Mouse (Mus musculus) MEL (cell line): ENCODE results near the gene Cdc123. TPM values are rescaled to one million over a fixed set of nuclear protein-coding genes. Genes with fewer than 3 reads are reported as not detected.

Experiments used
- DNase-seq: peaks from one replicate; pipeline ENCODE4 v3.0.0; 2011; ENCODE audit warnings: low read depth, low spot score
- H3K27ac ChIP-seq: 2 replicates; pipeline ENCODE4 v1.5.1; 2012; ENCODE audit warnings: low read depth, mild to moderate bottlenecking, control low read depth, low read length, moderate library complexity; ENCODE audit not compliant: control insufficient read depth
- H3K27me3 ChIP-seq, 2 experiments: fragments of 150-350 bp in 1 of 2; sonication (generic) in 1 of 2; 2 replicates each; pipeline ENCODE4 v1.6.1; 2012; ENCODE audit warnings: low read length in 2 of 2, mild to moderate bottlenecking in 2 of 2, improper control_type of control experiment in 1 of 2, moderate library complexity in 1 of 2; ENCODE audit not compliant: insufficient read depth in 2 of 2, control insufficient read depth in 1 of 2
- H3K36me3 ChIP-seq, 2 experiments: 2 replicates each; pipeline ENCODE4 v1.6.1; 2012 to 2014; ENCODE audit warnings: low read length in 2 of 2, improper control_type of control experiment in 1 of 2, inconsistent platforms in 1 of 2, mild to moderate bottlenecking in 1 of 2; ENCODE audit not compliant: insufficient read depth in 2 of 2, control insufficient read depth in 1 of 2
- H3K4me1 ChIP-seq, 2 experiments: fragments of 150-350 bp in 1 of 2; sonication (generic) in 1 of 2; 2 replicates each; pipeline ENCODE4 v1.6.1; 2012; ENCODE audit warnings: low read length in 2 of 2, improper control_type of control experiment in 1 of 2, mild to moderate bottlenecking in 1 of 2; ENCODE audit not compliant: insufficient read depth in 2 of 2, control insufficient read depth in 1 of 2
- H3K4me3 ChIP-seq, 2 experiments: fragments of 150-350 bp in 1 of 2; sonication (generic) in 1 of 2; 2 replicates each; pipeline ENCODE4 v1.5.1; 2012; ENCODE audit warnings: low read depth in 2 of 2, low read length in 2 of 2, mild to moderate bottlenecking in 2 of 2, moderate library complexity in 2 of 2, control low read depth in 1 of 2, improper control_type of control experiment in 1 of 2; ENCODE audit not compliant: control insufficient read depth in 1 of 2, insufficient read depth in 1 of 2
- H3K79me2 ChIP-seq: 2 replicates; pipeline ENCODE4 v1.6.1; 2012; ENCODE audit warnings: mild to moderate bottlenecking, low read length, moderate library complexity; ENCODE audit not compliant: control insufficient read depth, poor library complexity, insufficient read depth
- H3K9ac ChIP-seq: 2 replicates; pipeline ENCODE4 v1.6.1; 2012; ENCODE audit warnings: low read depth, mild to moderate bottlenecking, control low read depth, low read length, moderate library complexity; ENCODE audit not compliant: control insufficient read depth, poor library complexity, severe bottlenecking
- H3K9me3 ChIP-seq: fragments of 150-350 bp; sonication (generic); replicated peaks from 2 replicates; pipeline ENCODE4 v1.6.1; 2012; ENCODE audit warnings: mild to moderate bottlenecking, low read length, improper control_type of control experiment, moderate library complexity; ENCODE audit not compliant: insufficient read depth
- BHLHE40 ChIP-seq: IDR thresholded peaks from 2 replicates; pipeline ENCODE4 v1.6.1; 2012; ENCODE audit warnings: low read depth, mild to moderate bottlenecking, inconsistent platforms, low read length, improper control_type of control experiment, borderline replicate concordance
- CHD1 ChIP-seq: IDR thresholded peaks from 2 replicates; pipeline ENCODE4 v1.6.1; 2012; ENCODE audit warnings: low read depth, mild to moderate bottlenecking, inconsistent platforms, low read length, improper control_type of control experiment
- CHD2 ChIP-seq: IDR thresholded peaks from 2 replicates; pipeline ENCODE4 v1.6.1; 2011; ENCODE audit warnings: low read length, improper control_type of control experiment
- CTCF ChIP-seq, 3 experiments: IDR thresholded peaks in 2 of 3; conservative IDR thresholded peaks in 1 of 3; 2 replicates each; pipeline ENCODE4 v1.5.1; 2011 to 2012; ENCODE audit warnings: low read length in 3 of 3, low read depth in 2 of 3, mild to moderate bottlenecking in 2 of 3, improper control_type of control experiment in 1 of 3, inconsistent platforms in 1 of 3, mixed read lengths in 1 of 3, moderate library complexity in 1 of 3; ENCODE audit not compliant: control insufficient read depth in 1 of 3, insufficient read depth in 1 of 3, poor library complexity in 1 of 3, severe bottlenecking in 1 of 3
- E2F4 ChIP-seq: IDR thresholded peaks from 2 replicates; pipeline ENCODE4 v1.6.1; 2011; ENCODE audit warnings: low read depth, low read length, improper control_type of control experiment, borderline replicate concordance
- ELF1 ChIP-seq: IDR thresholded peaks from 2 replicates; pipeline ENCODE4 v1.6.1; 2014; ENCODE audit warnings: low read depth, mild to moderate bottlenecking, inconsistent platforms, low read length, improper control_type of control experiment, moderate library complexity
- EP300 ChIP-seq, 2 experiments: IDR thresholded peaks; 2 replicates each; pipeline ENCODE4 v1.6.1; 2011; ENCODE audit warnings: improper control_type of control experiment in 2 of 2, low read length in 2 of 2, low read depth in 1 of 2, mild to moderate bottlenecking in 1 of 2
- ETS1 ChIP-seq: IDR thresholded peaks from 2 replicates; pipeline ENCODE4 v1.6.1; 2012; ENCODE audit warnings: low read depth, mild to moderate bottlenecking, inconsistent platforms, low read length, improper control_type of control experiment, moderate library complexity
- GABPA ChIP-seq: IDR thresholded peaks from 2 replicates; pipeline ENCODE4 v1.6.1; 2012; ENCODE audit warnings: low read depth, mild to moderate bottlenecking, inconsistent platforms, low read length, improper control_type of control experiment, moderate library complexity
- GATA1 ChIP-seq: IDR thresholded peaks from 2 replicates; pipeline ENCODE4 v1.6.1; 2011; ENCODE audit warnings: low read depth, low read length, improper control_type of control experiment
- HCFC1 ChIP-seq: IDR thresholded peaks from 2 replicates; pipeline ENCODE4 v1.6.1; 2012; ENCODE audit warnings: low read depth, mild to moderate bottlenecking, inconsistent platforms, low read length, improper control_type of control experiment, moderate library complexity
- JUND ChIP-seq: IDR thresholded peaks from 2 replicates; pipeline ENCODE4 v1.6.1; 2011; ENCODE audit warnings: low read depth, mild to moderate bottlenecking, improper control_type of control experiment, low read length
- KAT2A ChIP-seq: conservative IDR thresholded peaks from 2 replicates; pipeline ENCODE4 v1.6.1; 2012; ENCODE audit warnings: low read depth, low read length, improper control_type of control experiment, inconsistent platforms
- MAFK ChIP-seq: IDR thresholded peaks from 2 replicates; pipeline ENCODE4 v1.6.1; 2011; ENCODE audit warnings: low read depth, mild to moderate bottlenecking, low read length, improper control_type of control experiment, borderline replicate concordance
- MAX ChIP-seq: IDR thresholded peaks from 2 replicates; pipeline ENCODE4 v1.6.1; 2011; ENCODE audit warnings: low read length, improper control_type of control experiment
- MAZ ChIP-seq: IDR thresholded peaks from 2 replicates; pipeline ENCODE4 v1.6.1; 2012; ENCODE audit warnings: low read depth, mild to moderate bottlenecking, inconsistent platforms, low read length, improper control_type of control experiment
- MXI1 ChIP-seq: IDR thresholded peaks from 2 replicates; pipeline ENCODE4 v1.6.1; 2011; ENCODE audit warnings: mild to moderate bottlenecking, low read depth, low read length, improper control_type of control experiment
- MYB ChIP-seq: IDR thresholded peaks from 2 replicates; pipeline ENCODE4 v1.6.1; 2011; ENCODE audit warnings: mild to moderate bottlenecking, low read depth, low read length, improper control_type of control experiment
- MYC ChIP-seq: IDR thresholded peaks from 2 replicates; pipeline ENCODE4 v1.6.1; 2011; ENCODE audit warnings: low read depth, mild to moderate bottlenecking, low read length, improper control_type of control experiment, moderate library complexity
- NELFE ChIP-seq: IDR thresholded peaks from 2 replicates; pipeline ENCODE4 v1.6.1; 2011; ENCODE audit warnings: low read depth, low read length, improper control_type of control experiment
- NRF1 ChIP-seq: IDR thresholded peaks from 2 replicates; pipeline ENCODE4 v1.6.1; 2014; ENCODE audit warnings: low read depth, mild to moderate bottlenecking, inconsistent platforms, low read length, improper control_type of control experiment, moderate library complexity; ENCODE audit not compliant: poor library complexity, insufficient read depth, severe bottlenecking
- POLR2A ChIP-seq, 2 experiments: IDR thresholded peaks; 2 replicates each; pipeline ENCODE4 v1.6.1; 2011 to 2012; ENCODE audit warnings: low read length in 2 of 2, mild to moderate bottlenecking in 2 of 2, control low read depth in 1 of 2, improper control_type of control experiment in 1 of 2, low read depth in 1 of 2, moderate library complexity in 1 of 2; ENCODE audit not compliant: control insufficient read depth in 1 of 2, insufficient read depth in 1 of 2, poor library complexity in 1 of 2
- POLR2AphosphoS2 ChIP-seq: IDR thresholded peaks from 2 replicates; pipeline ENCODE4 v1.6.1; 2011; ENCODE audit warnings: low read length, improper control_type of control experiment
- POLR2AphosphoS5 ChIP-seq: IDR thresholded peaks from 2 replicates; pipeline ENCODE4 v1.6.1; 2012; ENCODE audit warnings: low read depth, borderline replicate concordance, mild to moderate bottlenecking, inconsistent platforms, low read length, moderate library complexity, mixed read lengths
- RAD21 ChIP-seq: IDR thresholded peaks from 2 replicates; pipeline ENCODE4 v1.6.1; 2011; ENCODE audit warnings: mild to moderate bottlenecking, low read depth, low read length, improper control_type of control experiment
- SIN3A ChIP-seq: IDR thresholded peaks from 2 replicates; pipeline ENCODE4 v1.6.1; 2012; ENCODE audit warnings: low read length, improper control_type of control experiment, inconsistent platforms
- SMC3 ChIP-seq: IDR thresholded peaks from 2 replicates; pipeline ENCODE4 v1.6.1; 2011; ENCODE audit warnings: low read depth, low read length, improper control_type of control experiment
- TAL1 ChIP-seq: IDR thresholded peaks from 2 replicates; pipeline ENCODE4 v1.6.1; 2012; ENCODE audit warnings: mild to moderate bottlenecking, inconsistent platforms, low read length, moderate library complexity, mixed read lengths
- TBP ChIP-seq: IDR thresholded peaks from 2 replicates; pipeline ENCODE4 v1.8.0; 2011; ENCODE audit warnings: low read depth, low read length, improper control_type of control experiment
- TCF12 ChIP-seq: IDR thresholded peaks from 2 replicates; pipeline ENCODE4 v1.6.1; 2014; ENCODE audit warnings: low read depth, mild to moderate bottlenecking, inconsistent platforms, low read length, improper control_type of control experiment, moderate library complexity
- UBTF ChIP-seq: IDR thresholded peaks from 2 replicates; pipeline ENCODE4 v1.6.1; 2012; ENCODE audit warnings: low read depth, mild to moderate bottlenecking, inconsistent platforms, low read length, improper control_type of control experiment, moderate library complexity, borderline replicate concordance; ENCODE audit not compliant: insufficient read depth
- USF1 ChIP-seq: IDR thresholded peaks from 2 replicates; pipeline ENCODE4 v1.6.1; 2014; ENCODE audit warnings: low read depth, mild to moderate bottlenecking, inconsistent platforms, low read length, improper control_type of control experiment, moderate library complexity
- USF2 ChIP-seq, 2 experiments: IDR thresholded peaks; 2 replicates each; pipeline ENCODE4 v1.6.1; 2011 to 2012; ENCODE audit warnings: improper control_type of control experiment in 2 of 2, low read length in 2 of 2, borderline replicate concordance in 1 of 2, inconsistent platforms in 1 of 2, low read depth in 1 of 2, mild to moderate bottlenecking in 1 of 2; ENCODE audit not compliant: insufficient read depth in 1 of 2
- ZC3H11A ChIP-seq: IDR thresholded peaks from 2 replicates; pipeline ENCODE4 v1.6.1; 2012; ENCODE audit warnings: low read depth, mild to moderate bottlenecking, inconsistent platforms, low read length, improper control_type of control experiment
- ZKSCAN1 ChIP-seq: IDR thresholded peaks from 2 replicates; pipeline ENCODE4 v1.6.1; 2012; ENCODE audit warnings: low read depth, mild to moderate bottlenecking, inconsistent platforms, low read length, improper control_type of control experiment, moderate library complexity
- ZMIZ1 ChIP-seq: IDR thresholded peaks from 2 replicates; pipeline ENCODE4 v1.6.1; 2012; ENCODE audit warnings: low read depth, mild to moderate bottlenecking, inconsistent platforms, low read length, improper control_type of control experiment, moderate library complexity
- ZNF384 ChIP-seq: IDR thresholded peaks from 2 replicates; pipeline ENCODE4 v1.6.1; 2012; ENCODE audit warnings: low read depth, mild to moderate bottlenecking, inconsistent platforms, low read length, improper control_type of control experiment
- polyA plus RNA-seq, 2 experiments: library from polyadenylated mRNA; stranded (reverse) in 1 of 2; unstranded in 1 of 2; fragments of >175 nt in 1 of 2; fragments of >200 nt in 1 of 2; gene quantifications; 2 replicates each; pipeline versions ENCODE4 v1.2.1 to v1.2.4; 2012; ENCODE audit warnings: low replicate concordance in 2 of 2, low read depth in 1 of 2; ENCODE audit not compliant: insufficient read length in 2 of 2, insufficient read depth in 1 of 2, missing spikeins in 1 of 2
- total RNA-seq: library from RNA; depleted of rRNA; stranded (reverse); fragments of 300-350 nt; gene quantifications from 2 replicates; pipeline ENCODE4 v1.2.3, GENCODE M21; 2012

The Cdc123 gene
- total and polyA plus RNA-seq, 3 experiments, result 190 to 770 (median 338) TPM

DNA sequence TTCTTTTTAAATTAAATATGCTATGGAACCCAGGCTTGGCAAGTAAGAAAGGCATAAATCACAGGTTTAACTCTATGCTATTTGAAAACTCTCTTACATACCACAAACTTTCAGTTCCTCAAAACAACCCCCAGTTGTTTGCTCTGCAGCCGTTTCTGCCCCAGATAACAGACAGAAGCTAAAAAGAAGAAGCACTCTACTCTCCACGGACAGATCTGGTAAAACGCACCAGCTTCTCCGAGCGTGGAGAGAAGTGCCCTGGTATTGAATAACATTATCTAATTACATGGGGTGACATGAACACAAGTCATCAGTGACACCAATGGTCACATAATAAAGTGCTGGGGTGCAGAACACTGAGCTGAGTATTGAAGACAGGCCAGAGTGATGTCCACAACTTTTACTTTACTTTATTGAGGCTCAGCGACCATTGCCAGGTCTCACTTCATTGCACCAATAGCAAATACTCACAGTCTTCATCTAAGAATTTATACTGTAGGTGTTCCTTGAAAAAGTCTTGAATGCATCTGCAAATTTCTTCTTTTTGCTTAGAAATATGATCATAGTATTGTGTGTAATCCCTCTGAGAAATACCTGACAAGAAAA lies 40.4 kb downstream of the Cdc123 start:
- Histone ChIP-seq H3K4me1 (peaks cover 24 to 42% of the 10 kb centered on the region in 2 experiments), H3K9ac (peak overlapping the region; percentile 7), H3K79me2 (no peaks in the 10 kb centered on the region), H3K27ac (peak overlapping the region; percentile 86), H3K9me3 (no peaks in the 10 kb centered on the region), H3K4me3 (no peak overlapping the region), H3K36me3 (peaks cover 0 to 62% of the 10 kb centered on the region in 2 experiments; a peak in 3 of 4 replicates), H3K27me3 (no peaks in the 10 kb centered on the region)
- DNase-seq, result peak; percentile 93
- peak; percentile 25; the same call in 1 of the 2 replicates for TF ChIP-seq RAD21
- TF ChIP-seq EP300 (IDR thresholded peaks at IDR 0.05; ENCODE audit: low read depth in 1 of 2, low read length in 2 of 2), result peak; percentile 92 to 94
- TF ChIP-seq BHLHE40, result no peak
- no peak for TF ChIP-seq HCFC1
- no peak for TF ChIP-seq USF1
- TF ChIP-seq POLR2AphosphoS5, result no peak
- TF ChIP-seq MAFK, result no peak
- peak; percentile 56; the same call in 1 of the 2 replicates for TF ChIP-seq MAZ
- no peak for TF ChIP-seq USF2 (IDR thresholded peaks at IDR 0.05; ENCODE audit: borderline replicate concordance in 1 of 2, insufficient read depth in 1 of 2, low read depth in 1 of 2, low read length in 2 of 2)
- no peak for TF ChIP-seq CHD2
- peak; percentile 78 for TF ChIP-seq SIN3A
- TF ChIP-seq TAL1, result peak; percentile 77
- TF ChIP-seq TBP, result peak; percentile 65
- TF ChIP-seq GABPA, result no peak
- TF ChIP-seq MYC, result peak; percentile 63; the same call in 1 of the 2 replicates
- TF ChIP-seq ZMIZ1, result no peak
- TF ChIP-seq SMC3, result peak; percentile 27
- peak; percentile 89 for TF ChIP-seq TCF12
- TF ChIP-seq CTCF (IDR thresholded peaks at IDR 0.05 in 2 of 3, conservative IDR thresholded peaks at IDR 0.05 in 1 of 3; ENCODE audit: control insufficient read depth in 1 of 3, insufficient read depth in 1 of 3, low read depth in 2 of 3, low read length in 3 of 3, poor library complexity in 1 of 3, severe bottlenecking in 1 of 3), result no peak
- no peak for TF ChIP-seq ELF1
- no peak for TF ChIP-seq E2F4
- no peak for TF ChIP-seq NELFE
- TF ChIP-seq ETS1, result peak; percentile 88
- no peak for TF ChIP-seq UBTF
- no peak for TF ChIP-seq ZC3H11A
- TF ChIP-seq KAT2A, result no peak
- no peak for TF ChIP-seq JUND
- peak in 1 of 2 experiments; percentile 38; a peak in 2 of 4 replicates for TF ChIP-seq POLR2A (IDR thresholded peaks at IDR 0.05; ENCODE audit: control insufficient read depth in 1 of 2, insufficient read depth in 1 of 2, low read depth in 1 of 2, low read length in 2 of 2, poor library complexity in 1 of 2)
- TF ChIP-seq MYB, result peak; percentile 88
- no peak for TF ChIP-seq ZNF384
- TF ChIP-seq GATA1, result peak; percentile 92
- no peak for TF ChIP-seq MAX
- TF ChIP-seq MXI1, result 0 out of 2 replicates have a peak, but pooled peaks have one; percentile 51
- no peak for TF ChIP-seq POLR2AphosphoS2
- no peak for TF ChIP-seq NRF1
- 0 out of 2 replicates have a peak, but pooled peaks have one; percentile 65 for TF ChIP-seq CHD1
- no peak for TF ChIP-seq ZKSCAN1
